Mouse (Mus musculus): Measurements from ENCODE around the gene Gpd2. TPM values are rescaled to one million over a fixed set of nuclear protein-coding genes. Genes with fewer than 3 reads are reported as not detected.

Gpd2 gene
- polyA plus RNA-seq (2015; fragmentation: Nextera tagmentation; extraction: Ambion mirVana) = 26.2 and 27.7 TPM in 2 replicates

- Histone ChIP-seq H3K9me3 (replicated peaks; ENCODE audit: control insufficient read depth, low read length, poor library complexity, severe bottlenecking) (no peaks in the 10 kb centered on the region), H3K4me1 (ENCODE audit: control insufficient read depth, insufficient read depth, low read length) (peaks cover 7% of the 10 kb centered on the region), H3K36me3 (ENCODE audit: control insufficient read depth, insufficient read depth, low read length) (no peaks in the 10 kb centered on the region), H3K4me2 (ENCODE audit: low read length) (peak within 1 kb of the TSS; percentile 57), H3K9ac (ENCODE audit: low read depth, low read length) (peak within 1 kb of the TSS; percentile 88), H3K27me3 (ENCODE audit: control insufficient read depth, insufficient read depth, low read depth, low read length) (peaks cover 6% of the 10 kb centered on the region; the same call in 1 of the 2 replicates), H3K27ac (ENCODE audit: low read length) (peak within 1 kb of the TSS; percentile 43), H3K4me3 (ENCODE audit: low read depth, low read length) (peak within 1 kb of the TSS; percentile 75)
- ATAC-seq = peak; percentile 84
- WGBS = 3% methylated on average over 20 of the region's 20 CpGs
Observed at GRCm38 (mm10) chr2:57237475-57237919, at the start of gene Gpd2. Gene Gpd2, plus strand, starts transcription at chr2:57237635.

DNA sequence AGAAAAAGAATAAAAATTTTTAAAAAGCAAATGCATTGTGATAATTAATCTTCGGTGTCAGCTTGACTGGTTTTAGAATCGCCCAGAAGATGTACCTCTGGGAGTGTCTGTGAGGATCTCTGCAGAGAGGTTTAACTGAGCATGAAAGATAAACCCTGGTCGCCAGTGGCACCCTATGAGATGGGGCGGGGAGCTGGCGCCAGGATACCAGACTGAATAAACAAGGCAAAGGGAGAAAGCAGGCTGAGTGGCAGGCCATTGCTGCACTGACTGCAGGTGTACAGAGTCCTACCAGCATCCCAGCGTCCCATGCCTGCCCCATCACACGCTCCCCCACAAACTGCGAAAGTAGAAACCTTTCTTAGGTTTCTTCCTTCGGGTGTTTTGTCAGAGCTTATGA is 49.2 kb upstream of the Gpd2 start:
- no peak for ATAC-seq
- Histone ChIP-seq H3K9ac (ENCODE audit: low read depth, low read length) (no peak overlapping the region), H3K9me3 (replicated peaks; ENCODE audit: control insufficient read depth, low read length, poor library complexity, severe bottlenecking) (no peaks in the 10 kb centered on the region), H3K4me1 (ENCODE audit: control insufficient read depth, insufficient read depth, low read length) (peaks cover 3% of the 10 kb centered on the region; the same call in 1 of the 2 replicates), H3K4me3 (ENCODE audit: low read depth, low read length) (no peak overlapping the region), H3K27ac (ENCODE audit: low read length) (no peak overlapping the region), H3K36me3 (ENCODE audit: control insufficient read depth, insufficient read depth, low read length) (no peaks in the 10 kb centered on the region), H3K27me3 (ENCODE audit: control insufficient read depth, insufficient read depth, low read depth, low read length) (no peaks in the 10 kb centered on the region), H3K4me2 (ENCODE audit: low read length) (no peak overlapping the region)
- WGBS = 54% methylated on average over 9 of the region's 9 CpGs

- Histone ChIP-seq H3K9ac (ENCODE audit: low read depth, low read length) (no peak overlapping the region), H3K4me2 (ENCODE audit: low read length) (no peak overlapping the region), H3K9me3 (replicated peaks; ENCODE audit: control insufficient read depth, low read length, poor library complexity, severe bottlenecking) (no peaks in the 10 kb centered on the region), H3K4me1 (ENCODE audit: control insufficient read depth, insufficient read depth, low read length) (no peaks in the 10 kb centered on the region), H3K4me3 (ENCODE audit: low read depth, low read length) (no peak overlapping the region), H3K27me3 (ENCODE audit: control insufficient read depth, insufficient read depth, low read depth, low read length) (no peaks in the 10 kb centered on the region), H3K36me3 (ENCODE audit: control insufficient read depth, insufficient read depth, low read length) (no peaks in the 10 kb centered on the region), H3K27ac (ENCODE audit: low read length) (no peak overlapping the region)
- ATAC-seq = no peak
Observed at GRCm38 (mm10) chr2:57190884-57191283, 46.6 kb upstream of the Gpd2 start.

DNA sequence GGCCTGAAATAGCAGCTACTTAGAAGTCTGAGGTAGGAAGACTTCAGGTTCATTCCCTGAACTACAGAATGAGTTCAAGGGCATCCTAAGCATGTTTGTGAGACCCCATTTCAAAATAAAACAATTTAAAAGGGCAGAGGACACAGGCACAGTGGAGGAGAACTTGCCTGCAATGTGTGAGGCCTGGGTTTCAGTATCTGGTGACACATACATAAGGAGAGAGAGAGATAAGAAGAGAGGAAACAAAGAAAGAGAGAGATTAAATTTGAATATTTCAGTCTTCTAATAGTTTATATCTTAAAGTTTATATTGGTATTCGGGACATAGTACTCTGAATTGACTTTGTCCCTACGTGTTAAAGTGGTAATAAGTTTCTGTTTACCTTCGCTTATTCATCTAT is 38.4 kb upstream of the Gpd2 start:
- H3K9ac ChIP-seq (ENCODE audit: low read depth, low read length) = no peak overlapping the region
- H3K4me2 ChIP-seq (ENCODE audit: low read length) = no peak overlapping the region
- H3K27me3 ChIP-seq (ENCODE audit: control insufficient read depth, insufficient read depth, low read depth, low read length) = no peaks in the 10 kb centered on the region
- WGBS = 96% methylated on average over 3 of the region's 3 CpGs
- H3K4me3 ChIP-seq (ENCODE audit: low read depth, low read length) = no peak overlapping the region
- no peaks in the 10 kb centered on the region for H3K9me3 ChIP-seq (replicated peaks; ENCODE audit: control insufficient read depth, low read length, poor library complexity, severe bottlenecking)
- H3K36me3 ChIP-seq (ENCODE audit: control insufficient read depth, insufficient read depth, low read length) = no peaks in the 10 kb centered on the region
- no peaks in the 10 kb centered on the region for H3K4me1 ChIP-seq (ENCODE audit: control insufficient read depth, insufficient read depth, low read length)
- ATAC-seq = no peak
- H3K27ac ChIP-seq (ENCODE audit: low read length) = no peak overlapping the region

DNA sequence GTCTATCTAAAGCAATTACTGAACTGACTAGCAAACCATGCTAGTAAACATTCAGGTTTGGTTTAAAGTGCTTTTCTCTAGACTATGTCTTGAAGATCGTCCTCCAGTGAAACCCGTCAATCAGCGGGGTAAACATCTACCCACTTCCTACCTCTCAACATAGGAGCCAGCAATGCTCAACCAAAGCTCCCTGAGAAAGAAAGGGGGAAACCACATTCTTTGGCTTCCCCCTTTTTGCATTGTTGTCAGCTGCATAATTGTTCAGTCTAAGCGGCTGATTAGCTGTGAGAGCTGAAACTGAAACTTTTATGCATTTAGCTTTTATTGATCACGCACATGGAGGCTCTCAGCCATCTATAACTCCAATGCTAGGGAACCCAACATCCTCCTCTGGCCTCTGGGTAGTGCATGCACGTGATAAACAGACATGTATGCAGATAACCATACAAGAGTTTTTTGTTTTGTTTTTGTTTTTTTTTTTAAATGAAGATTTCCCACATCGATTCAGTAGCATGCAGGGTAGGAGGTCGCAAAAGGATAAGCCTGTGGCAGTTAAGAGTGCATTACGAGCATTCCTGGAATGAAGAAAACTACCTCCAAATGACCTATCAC is 28.9 kb upstream of the Gpd2 start:
- H3K36me3 ChIP-seq (ENCODE audit: control insufficient read depth, insufficient read depth, low read length) = no peaks in the 10 kb centered on the region
- H3K9me3 ChIP-seq (replicated peaks; ENCODE audit: control insufficient read depth, low read length, poor library complexity, severe bottlenecking) = no peaks in the 10 kb centered on the region
- no peaks in the 10 kb centered on the region for H3K27me3 ChIP-seq (ENCODE audit: control insufficient read depth, insufficient read depth, low read depth, low read length)
- no peak overlapping the region for H3K27ac ChIP-seq (ENCODE audit: low read length)
- no peak overlapping the region for H3K4me3 ChIP-seq (ENCODE audit: low read depth, low read length)
- no peak overlapping the region for H3K4me2 ChIP-seq (ENCODE audit: low read length)
- H3K4me1 ChIP-seq (ENCODE audit: control insufficient read depth, insufficient read depth, low read length) = no peaks in the 10 kb centered on the region
- no peak for ATAC-seq
- H3K9ac ChIP-seq (ENCODE audit: low read depth, low read length) = no peak overlapping the region
- WGBS = 86% methylated on average over 9 of the region's 9 CpGs

GRCm38 (mm10) chr2:57211049-57212001 is 26.1 kb upstream of the Gpd2 start:
- H3K27me3 ChIP-seq (ENCODE audit: control insufficient read depth, insufficient read depth, low read depth, low read length) = no peaks in the 10 kb centered on the region
- no peak for ATAC-seq
- no peaks in the 10 kb centered on the region for H3K36me3 ChIP-seq (ENCODE audit: control insufficient read depth, insufficient read depth, low read length)
- WGBS = 66% methylated on average over 9 of the region's 9 CpGs
- no peak overlapping the region for H3K9ac ChIP-seq (ENCODE audit: low read depth, low read length)
- no peaks in the 10 kb centered on the region for H3K9me3 ChIP-seq (replicated peaks; ENCODE audit: control insufficient read depth, low read length, poor library complexity, severe bottlenecking)
- H3K27ac ChIP-seq (ENCODE audit: low read length) = no peak overlapping the region
- no peaks in the 10 kb centered on the region for H3K4me1 ChIP-seq (ENCODE audit: control insufficient read depth, insufficient read depth, low read length)
- no peak overlapping the region for H3K4me2 ChIP-seq (ENCODE audit: low read length)
- no peak overlapping the region for H3K4me3 ChIP-seq (ENCODE audit: low read depth, low read length)

DNA sequence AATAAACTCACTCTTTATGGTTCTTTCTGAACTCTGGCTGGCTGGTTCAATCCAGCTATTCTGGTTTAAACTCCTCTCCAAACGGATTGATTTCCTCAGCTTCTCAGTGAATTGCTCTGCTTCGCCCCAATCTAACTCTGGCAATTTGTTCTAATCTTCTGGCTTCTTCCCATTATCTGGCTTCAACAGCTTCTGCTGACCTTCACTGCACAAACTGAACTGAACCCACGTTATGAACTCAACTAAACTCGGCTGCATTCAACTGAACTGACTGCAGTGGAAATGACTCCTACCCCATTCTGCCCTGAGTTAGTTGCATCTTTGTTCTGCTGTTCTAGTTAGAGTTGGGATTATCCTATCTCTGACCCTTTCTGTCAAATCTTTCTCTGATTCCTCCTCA is 24.1 kb upstream of the Gpd2 start:
- no peaks in the 10 kb centered on the region for H3K9me3 ChIP-seq (replicated peaks; ENCODE audit: control insufficient read depth, low read length, poor library complexity, severe bottlenecking)
- H3K36me3 ChIP-seq (ENCODE audit: control insufficient read depth, insufficient read depth, low read length) = no peaks in the 10 kb centered on the region
- no peak overlapping the region for H3K27ac ChIP-seq (ENCODE audit: low read length)
- no peak overlapping the region for H3K4me2 ChIP-seq (ENCODE audit: low read length)
- no peak for ATAC-seq
- WGBS = 93% methylated on average over 4 of the region's 4 CpGs
- no peak overlapping the region for H3K9ac ChIP-seq (ENCODE audit: low read depth, low read length)
- H3K4me1 ChIP-seq (ENCODE audit: control insufficient read depth, insufficient read depth, low read length) = no peaks in the 10 kb centered on the region
- H3K4me3 ChIP-seq (ENCODE audit: low read depth, low read length) = no peak overlapping the region
- no peaks in the 10 kb centered on the region for H3K27me3 ChIP-seq (ENCODE audit: control insufficient read depth, insufficient read depth, low read depth, low read length)

DNA sequence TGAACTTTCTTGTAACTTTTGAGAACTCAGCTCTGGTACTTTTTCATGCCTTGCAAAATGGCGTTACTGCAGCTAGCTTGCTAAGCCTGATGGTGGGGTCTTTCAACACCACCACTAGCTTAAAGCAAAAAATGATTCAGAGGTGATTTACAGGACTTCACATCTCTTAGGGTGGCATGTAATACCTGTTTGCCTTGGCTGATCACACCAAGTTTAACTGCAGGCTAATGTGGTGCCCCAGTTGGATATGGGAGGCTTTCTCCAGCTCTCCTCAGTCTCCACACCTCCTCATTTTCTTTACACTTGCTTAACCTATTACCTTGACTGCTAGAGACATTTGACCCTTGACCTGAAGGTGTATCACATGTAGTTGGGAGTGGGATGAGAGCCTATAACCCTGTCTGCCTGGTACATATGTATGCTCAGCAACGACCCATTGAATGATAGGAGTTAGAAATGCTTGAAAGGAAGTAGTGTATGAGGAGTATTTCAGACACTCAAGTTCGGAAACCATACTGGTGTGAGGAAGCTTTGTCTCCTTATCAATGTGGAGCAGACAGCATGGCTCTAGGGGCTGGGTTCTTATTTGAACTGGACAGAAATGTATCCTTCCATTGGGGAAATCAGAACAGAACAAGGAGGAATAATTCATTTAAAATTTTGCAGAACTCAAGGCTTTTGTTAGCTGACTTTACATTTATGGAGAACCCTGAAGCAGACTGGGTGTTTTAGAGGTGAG is 14.0 kb upstream of the Gpd2 start:
- Histone ChIP-seq H3K4me2 (ENCODE audit: low read length) (no peak overlapping the region), H3K27ac (ENCODE audit: low read length) (no peak overlapping the region), H3K4me1 (ENCODE audit: control insufficient read depth, insufficient read depth, low read length) (no peaks in the 10 kb centered on the region), H3K27me3 (ENCODE audit: control insufficient read depth, insufficient read depth, low read depth, low read length) (peaks cover 13% of the 10 kb centered on the region), H3K4me3 (ENCODE audit: low read depth, low read length) (no peak overlapping the region), H3K9ac (ENCODE audit: low read depth, low read length) (no peak overlapping the region), H3K36me3 (ENCODE audit: control insufficient read depth, insufficient read depth, low read length) (no peaks in the 10 kb centered on the region), H3K9me3 (replicated peaks; ENCODE audit: control insufficient read depth, low read length, poor library complexity, severe bottlenecking) (no peaks in the 10 kb centered on the region)
- WGBS = 76% methylated on average over 3 of the region's 3 CpGs
- ATAC-seq = no peak
